Mouse (Mus musculus) erythroid progenitor cell, adult 5-6 weeks (primary cell): ENCODE data around the gene Bpifa5. TPM values are rescaled to one million over a fixed set of nuclear protein-coding genes. Genes with fewer than 3 reads are reported as not detected.

Source experiments
- ATAC-seq: replicated peaks from 2 replicates; pipeline ENCODE4 v1.8.0; 2016; ENCODE audit warnings: moderate number of reproducible peaks, mild to moderate bottlenecking, moderate TSS enrichment, inconsistent platforms; ENCODE audit not compliant: poor library complexity, low FRiP score, severe bottlenecking
- total RNA-seq, 2 experiments: library from RNA; stranded (forward) in 1 of 2; stranded (reverse) in 1 of 2; fragments of 150-400 nt in 1 of 2; fragments of 186-747, 209-891 nt in 1 of 2; gene quantifications; 2 replicates each; pipeline versions ENCODE4 v1.2.3 to v1.2.4; 2015 to 2017; ENCODE audit warnings: low replicate concordance in 2 of 2

The Bpifa5 gene
- total RNA-seq, 2 experiments from 2014 or later = not detected

GRCm38 (mm10) chr2:154197036-154197435 is 34.6 kb downstream of the Bpifa5 start:
- ATAC-seq = no peak

GRCm38 (mm10) chr2:154204630-154205029 is 42.2 kb downstream of the Bpifa5 start:
- no peak for ATAC-seq

GRCm38 (mm10) chr2:154206908-154207307 is 44.5 kb downstream of the Bpifa5 start:
- ATAC-seq = no peak

- no peak for ATAC-seq
These were observed 46.7 kb downstream of the Bpifa5 start for GRCm38 (mm10) chr2:154209112-154209511.

GRCm38 (mm10) chr2:154211121-154211520 is 48.7 kb downstream of the Bpifa5 start:
- no peak for ATAC-seq

- ATAC-seq = no peak
These were observed 49.5 kb downstream of the Bpifa5 start for GRCm38 (mm10) chr2:154211881-154212280.

- 0 out of 2 replicates have a peak, but pooled peaks have one; percentile 46 for ATAC-seq
These were observed 52.8 kb downstream of the Bpifa5 start for GRCm38 (mm10) chr2:154215191-154215590.

Other genes starting within 250 kb of the Bpifa5 start
- not detected in 2 replicates for gene Bpifb3, start 244.4 kb upstream of the Bpifa5 start, total RNA-seq (2015; ENCODE audit: low replicate concordance)
- gene Bpifb3, start 244.4 kb upstream of the Bpifa5 start, total RNA-seq (2017; ENCODE audit: low replicate concordance) = not detected in 2 replicates
- gene Bpifb4, start 224.4 kb upstream of the Bpifa5 start, total RNA-seq (2015; ENCODE audit: low replicate concordance) = not detected in 2 replicates
- not detected in 2 replicates for gene Bpifb4, start 224.4 kb upstream of the Bpifa5 start, total RNA-seq (2017; ENCODE audit: low replicate concordance)
- gene Bpifa6, start 187.7 kb upstream of the Bpifa5 start, total RNA-seq (2015; ENCODE audit: low replicate concordance) = not detected in 2 replicates
- not detected in 2 replicates for gene Bpifa6, start 187.7 kb upstream of the Bpifa5 start, total RNA-seq (2017; ENCODE audit: low replicate concordance)
- gene Bpifa2, start 154.3 kb upstream of the Bpifa5 start, total RNA-seq (2015; ENCODE audit: low replicate concordance) = not detected in 2 replicates
- gene Bpifa2, start 154.3 kb upstream of the Bpifa5 start, total RNA-seq (2017; ENCODE audit: low replicate concordance) = not detected in 2 replicates
- not detected in 2 replicates for gene Bpifa3, start 32.3 kb upstream of the Bpifa5 start, total RNA-seq (2015; ENCODE audit: low replicate concordance)
- gene Bpifa3, start 32.3 kb upstream of the Bpifa5 start, total RNA-seq (2017; ENCODE audit: low replicate concordance) = not detected in 2 replicates
- gene Bpifa1, start 19.7 kb upstream of the Bpifa5 start, total RNA-seq (2015; ENCODE audit: low replicate concordance) = not detected in 2 replicates
- gene Bpifa1, start 19.7 kb upstream of the Bpifa5 start, total RNA-seq (2017; ENCODE audit: low replicate concordance) = not detected in 2 replicates
- gene Bpifb1, start 28.2 kb downstream of the Bpifa5 start, total RNA-seq (2015; ENCODE audit: low replicate concordance) = not detected in 2 replicates
- not detected in 2 replicates for gene Bpifb1, start 28.2 kb downstream of the Bpifa5 start, total RNA-seq (2017; ENCODE audit: low replicate concordance)
- not detected in 2 replicates for gene Bpifb5, start 61.1 kb downstream of the Bpifa5 start, total RNA-seq (2015; ENCODE audit: low replicate concordance)
- not detected in 2 replicates for gene Bpifb5, start 61.1 kb downstream of the Bpifa5 start, total RNA-seq (2017; ENCODE audit: low replicate concordance)
- gene Bpifb9a, start 95.2 kb downstream of the Bpifa5 start, total RNA-seq (2015; ENCODE audit: low replicate concordance) = not detected in 2 replicates
- not detected in 2 replicates for gene Bpifb9a, start 95.2 kb downstream of the Bpifa5 start, total RNA-seq (2017; ENCODE audit: low replicate concordance)
- not detected in 2 replicates for gene Bpifb9b, start 144.6 kb downstream of the Bpifa5 start, total RNA-seq (2015; ENCODE audit: low replicate concordance)
- gene Bpifb9b, start 144.6 kb downstream of the Bpifa5 start, total RNA-seq (2017; ENCODE audit: low replicate concordance) = not detected in 2 replicates
- 10.1 and 12.3 TPM in 2 replicates for gene Cdk5rap1, start 210.4 kb downstream of the Bpifa5 start, total RNA-seq (2015; ENCODE audit: low replicate concordance)
- gene Cdk5rap1, start 210.4 kb downstream of the Bpifa5 start, total RNA-seq (2017; ENCODE audit: low replicate concordance) = 8.2 and 28.1 TPM in 2 replicates
- gene Snta1, start 245.5 kb downstream of the Bpifa5 start, total RNA-seq (2015; ENCODE audit: low replicate concordance) = not detected in 2 replicates
- 1.0 and 1.8 TPM in 2 replicates for gene Snta1, start 245.5 kb downstream of the Bpifa5 start, total RNA-seq (2017; ENCODE audit: low replicate concordance)